Mouse (Mus musculus) left cerebral cortex, adult 9 months (tissue): ENCODE results near the gene Dexi.

Source experiments
- DNase-seq, 2 experiments: peaks; one replicate each; pipeline ENCODE4 v3.0.0; 2022; ENCODE audit warnings: low spot score in 2 of 2

Dexi gene

GRCm38 (mm10) chr16:10540763-10541597 is 1.9 kb downstream of the Dexi start:
- DNase-seq: peak in 1 of 2 experiments; percentile 8

- DNase-seq: no peak
Measured at GRCm38 (mm10) chr16:10536961-10537360, 5.9 kb downstream of the Dexi start.

GRCm38 (mm10) chr16:10536323-10536722 is 6.5 kb downstream of the Dexi start:
- no peak for DNase-seq

- DNase-seq: no peak
Measured at GRCm38 (mm10) chr16:10534567-10534966, 8.3 kb downstream of the Dexi start.

GRCm38 (mm10) chr16:10533781-10534180 is 9.1 kb downstream of the Dexi start:
- DNase-seq: no peak

- DNase-seq: no peak
Measured at GRCm38 (mm10) chr16:10530179-10530578, 12.7 kb downstream of the Dexi start.

- no peak for DNase-seq
Measured at GRCm38 (mm10) chr16:10528382-10528781, 14.5 kb downstream of the Dexi start.

GRCm38 (mm10) chr16:10527046-10527644 is 15.7 kb downstream of the Dexi start:
- DNase-seq: no peak

- no peak for DNase-seq
Measured at GRCm38 (mm10) chr16:10525610-10525980, 17.3 kb downstream of the Dexi start.

- no peak for DNase-seq
Measured at GRCm38 (mm10) chr16:10524866-10525609, 17.8 kb downstream of the Dexi start.

- DNase-seq: no peak
Measured at GRCm38 (mm10) chr16:10523650-10524049, 19.2 kb downstream of the Dexi start.

- peak in 1 of 2 experiments; percentile 79 for DNase-seq
Measured at GRCm38 (mm10) chr16:10522811-10523210, 20.0 kb downstream of the Dexi start.

- DNase-seq: peak in 1 of 2 experiments; percentile 89
Measured at GRCm38 (mm10) chr16:10520908-10521614, 21.8 kb downstream of the Dexi start.

GRCm38 (mm10) chr16:10518030-10518429 is 24.8 kb downstream of the Dexi start:
- no peak for DNase-seq

GRCm38 (mm10) chr16:10515953-10516572 is 26.8 kb downstream of the Dexi start:
- no peak for DNase-seq

- DNase-seq: no peak
Measured at GRCm38 (mm10) chr16:10511134-10511520, 31.7 kb downstream of the Dexi start.

- DNase-seq: no peak
Measured at GRCm38 (mm10) chr16:10510477-10511133, 32.2 kb downstream of the Dexi start.

- no peak for DNase-seq
Measured at GRCm38 (mm10) chr16:10508691-10509090, 34.2 kb downstream of the Dexi start.

GRCm38 (mm10) chr16:10507445-10507844 is 35.4 kb downstream of the Dexi start:
- no peak for DNase-seq

GRCm38 (mm10) chr16:10503058-10503457 is 39.8 kb downstream of the Dexi start:
- DNase-seq: no peak

GRCm38 (mm10) chr16:10501865-10502264 is 41.0 kb downstream of the Dexi start:
- DNase-seq: no peak
